12 mouse cellular contexts compared by ENCODE assay signal in the genomic region with DNA sequence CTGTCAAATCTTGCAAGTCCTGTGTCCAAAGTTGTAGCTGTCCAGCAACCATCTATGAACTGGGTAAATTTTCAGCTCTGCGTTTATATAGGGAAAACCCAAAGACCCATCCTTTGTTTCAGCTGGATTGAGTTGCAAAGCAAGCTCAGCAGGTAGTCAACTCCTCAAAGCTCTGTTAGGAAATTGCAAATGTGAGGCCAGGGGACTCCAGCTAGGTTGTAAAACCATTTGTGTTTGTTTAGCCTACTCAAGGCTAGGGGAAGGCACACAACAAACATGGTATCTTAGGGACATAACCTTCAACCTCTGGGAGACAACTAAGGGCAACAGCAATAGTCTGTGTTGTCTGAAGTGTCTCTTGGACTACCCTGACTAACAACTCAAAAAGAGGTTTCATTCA.
"Had no signal": no experiment of that assay in that cellular context is flagged by ENCODE, and none has a peak within 500 bp of the region (broad histone marks: within the 10 kb centered on the region; RNA-seq: fewer than 3 reads in every experiment).

No protein-coding gene starts in this region.

- DNase-seq: gastrocnemius, postnatal 10 days; gastrocnemius, postnatal 25 days; heart, adult 18-20 months; heart, postnatal 10 days; heart, postnatal 4 days; kidney, adult 18-20 months; kidney, adult 8-10 months; kidney, postnatal 10 days; kidney, postnatal 25 days; kidney, postnatal 4 days; liver; liver, embryonic 13.5 days had no signal
